Mouse (Mus musculus) neural tube, embryonic 14.5 days (tissue): ENCODE results near the gene D430019H16Rik. TPM values are rescaled to one million over a fixed set of nuclear protein-coding genes. Genes with fewer than 3 reads are reported as not detected.

Experiments
- ATAC-seq: fragments of 200-750 bp; cut with Nextera tagmentation; 2 replicates; pipeline ENCODE4 v1.8.0; 2017; ENCODE audit warnings: low read depth, mild to moderate bottlenecking, moderate TSS enrichment, moderate library complexity
- H3K27ac ChIP-seq: fragments of 300-500 bp; sonication (generic); 2 replicates; pipeline ENCODE4 v1.5.1; 2014; ENCODE audit warnings: low read depth, mild to moderate bottlenecking, control low read depth, low read length, moderate library complexity, mixed read lengths
- H3K27me3 ChIP-seq: fragments of 300-500 bp; sonication (generic); 2 replicates; pipeline ENCODE4 v1.6.1; 2014; ENCODE audit warnings: low read length; ENCODE audit not compliant: control insufficient read depth, insufficient read depth
- H3K36me3 ChIP-seq: fragments of 300-500 bp; sonication (generic); 2 replicates; pipeline ENCODE4 v1.6.1; 2014; ENCODE audit warnings: low read length, mixed read lengths; ENCODE audit not compliant: control insufficient read depth, insufficient read depth
- H3K4me1 ChIP-seq: fragments of 300-500 bp; sonication (generic); 2 replicates; pipeline ENCODE4 v1.6.1; 2014; ENCODE audit warnings: low read length; ENCODE audit not compliant: control insufficient read depth, insufficient read depth
- H3K4me2 ChIP-seq: fragments of 300-500 bp; sonication (generic); 2 replicates; pipeline ENCODE4 v1.6.1; 2014; ENCODE audit warnings: mild to moderate bottlenecking, low read depth, low read length, control low read depth
- H3K4me3 ChIP-seq: fragments of 300-500 bp; sonication (generic); 2 replicates; pipeline ENCODE4 v1.5.1; 2014; ENCODE audit warnings: low read depth, low read length, control low read depth, mixed read lengths
- H3K9ac ChIP-seq: fragments of 300-500 bp; sonication (generic); replicated peaks from 2 replicates; pipeline ENCODE4 v1.6.1; 2014; ENCODE audit warnings: low read depth, mild to moderate bottlenecking, control low read depth, low read length, mixed read lengths
- H3K9me3 ChIP-seq: fragments of 300-500 bp; sonication (generic); 2 replicates; pipeline ENCODE4 v1.6.1; 2016; ENCODE audit warnings: low read length; ENCODE audit not compliant: control insufficient read depth
- WGBS: fragments of 180-500 bp; shearing (Covaris S2); extraction: QIAGEN DNeasy Blood & Tissue Kit; methylation state at CpG from one replicate; pipeline ENCODE4 v1.1.7; 2014; 5-methylcytosine and 5-hydroxymethylcytosine counted together
- polyA plus RNA-seq: library from polyadenylated mRNA; unstranded; fragments of >200 nt; fragmentation: Nextera tagmentation; extraction: Ambion mirVana; gene quantifications from 2 replicates; pipeline ENCODE4 v1.2.1, GENCODE M21; 2014

The D430019H16Rik gene
- polyA plus RNA-seq, 1 experiment from 2014 or later, result 30.4 TPM

- no peak for ATAC-seq
- no peak overlapping the region for H3K27ac ChIP-seq
- H3K4me3 ChIP-seq, result no peak overlapping the region
- no peaks in the 10 kb centered on the region for H3K36me3 ChIP-seq
- H3K9me3 ChIP-seq, result no peaks in the 10 kb centered on the region
- H3K9ac ChIP-seq, result no peak overlapping the region
- no peaks in the 10 kb centered on the region for H3K27me3 ChIP-seq
- H3K4me1 ChIP-seq, result no peaks in the 10 kb centered on the region
- H3K4me2 ChIP-seq, result no peak overlapping the region
- 78% methylated on average over 6 of the region's 6 CpGs for WGBS
Observed at GRCm38 (mm10) chr12:105439976-105440375, 13.7 kb upstream of the D430019H16Rik start.

DNA sequence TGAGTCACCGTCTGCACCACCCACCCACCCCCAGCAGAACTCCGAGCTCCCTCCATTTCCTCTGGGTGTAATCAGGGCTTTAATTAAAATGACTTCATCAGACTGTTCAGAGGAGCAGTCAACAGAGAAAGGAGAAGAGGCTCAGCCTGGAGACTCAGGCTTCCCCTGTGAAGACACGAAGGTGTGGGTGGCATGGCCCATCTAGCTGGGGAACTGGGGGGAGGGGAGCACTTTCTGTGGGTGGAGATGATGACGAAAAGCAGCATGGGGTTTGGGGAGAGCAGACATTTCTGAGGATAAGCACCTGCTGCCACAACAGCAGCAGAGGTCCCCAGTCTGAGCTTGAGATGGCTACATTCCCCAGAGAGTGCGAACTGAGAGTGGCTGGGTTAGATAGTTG is 10.1 kb upstream of the D430019H16Rik start:
- Histone ChIP-seq H3K4me3 (no peak overlapping the region), H3K27ac (no peak overlapping the region), H3K4me1 (no peaks in the 10 kb centered on the region), H3K36me3 (no peaks in the 10 kb centered on the region), H3K9me3 (no peaks in the 10 kb centered on the region), H3K27me3 (no peaks in the 10 kb centered on the region), H3K4me2 (no peak overlapping the region), H3K9ac (no peak overlapping the region)
- ATAC-seq, result no peak
- WGBS, result 66% methylated on average over 5 of the region's 5 CpGs

- H3K4me2 ChIP-seq, result no peak overlapping the region
- no peak overlapping the region for H3K9ac ChIP-seq
- no peaks in the 10 kb centered on the region for H3K4me1 ChIP-seq
- no peaks in the 10 kb centered on the region for H3K36me3 ChIP-seq
- no peaks in the 10 kb centered on the region for H3K27me3 ChIP-seq
- no peak for ATAC-seq
- no peak overlapping the region for H3K27ac ChIP-seq
- H3K4me3 ChIP-seq, result no peak overlapping the region
- no peaks in the 10 kb centered on the region for H3K9me3 ChIP-seq
- WGBS, result 73% methylated on average over 6 of the region's 6 CpGs
Observed at GRCm38 (mm10) chr12:105445767-105446166, 7.9 kb upstream of the D430019H16Rik start.

DNA sequence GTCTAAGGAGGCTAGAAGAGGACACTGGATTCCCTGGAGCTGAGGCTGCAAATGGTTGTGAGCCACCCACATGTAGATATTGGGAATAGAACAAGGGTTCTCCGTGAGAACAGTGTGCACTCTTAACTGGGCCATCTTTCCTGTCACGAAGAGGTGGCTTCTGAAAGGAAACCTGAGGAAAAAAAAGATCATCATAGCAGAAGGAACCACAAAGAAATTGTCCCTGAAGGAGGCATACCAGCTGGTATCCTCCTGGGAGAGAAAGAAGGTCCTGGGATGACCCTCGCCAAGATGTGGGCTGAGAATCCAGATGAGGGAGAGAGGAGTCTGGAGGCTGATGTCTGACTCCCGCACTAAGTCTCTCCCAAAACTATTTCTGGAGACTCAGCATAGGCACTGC is 4.4 kb upstream of the D430019H16Rik start:
- 89% methylated on average over 4 of the region's 4 CpGs for WGBS
- H3K4me2 ChIP-seq, result no peak overlapping the region
- H3K36me3 ChIP-seq, result no peaks in the 10 kb centered on the region
- no peak for ATAC-seq
- peaks cover 4% of the 10 kb centered on the region; the same call in 1 of the 2 replicates for H3K4me1 ChIP-seq
- no peak overlapping the region for H3K4me3 ChIP-seq
- no peaks in the 10 kb centered on the region for H3K9me3 ChIP-seq
- H3K27me3 ChIP-seq, result no peaks in the 10 kb centered on the region
- H3K9ac ChIP-seq, result no peak overlapping the region
- H3K27ac ChIP-seq, result no peak overlapping the region

DNA sequence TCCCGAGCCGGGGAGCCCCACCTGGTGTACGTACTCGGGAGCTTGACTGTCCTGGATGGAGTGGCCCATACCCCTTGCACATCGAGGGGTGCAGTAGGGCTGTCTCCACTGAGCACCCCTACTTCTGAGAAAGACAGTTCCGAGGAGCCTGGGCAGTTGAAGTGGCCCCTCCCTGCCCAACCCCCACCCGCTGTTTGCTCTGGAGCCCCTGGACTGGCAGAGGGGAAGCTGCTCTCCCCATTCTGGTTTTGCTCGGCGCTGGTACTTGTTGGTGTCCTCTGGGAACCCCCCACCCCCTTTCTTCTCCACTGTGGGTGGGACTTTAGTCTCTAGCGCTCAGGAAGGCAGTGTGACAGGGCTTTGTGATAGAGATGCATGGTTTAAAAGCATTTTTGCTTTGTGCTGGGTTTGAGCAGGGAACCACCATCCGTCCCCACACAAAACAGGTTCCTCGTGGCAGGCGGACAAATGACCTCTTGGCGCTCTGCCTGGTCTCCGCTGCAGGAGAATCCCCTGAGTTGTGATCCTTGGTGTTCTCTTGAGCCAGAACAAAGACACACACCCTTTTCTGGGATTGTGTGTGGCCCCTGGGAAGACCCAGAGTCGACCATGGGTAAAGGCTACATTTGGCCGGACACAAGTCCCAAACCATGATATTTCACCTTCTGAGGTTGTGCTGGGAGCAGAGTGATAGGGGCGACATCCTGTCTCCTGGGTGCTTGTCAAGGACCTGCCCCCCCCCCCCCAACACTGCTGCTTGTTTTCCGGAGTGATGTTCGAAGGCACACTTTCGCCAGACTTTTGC is 804 bp downstream of the D430019H16Rik start:
- WGBS, result 3% methylated on average over 21 of the region's 21 CpGs
- Histone ChIP-seq H3K27me3 (no peaks in the 10 kb centered on the region), H3K36me3 (no peaks in the 10 kb centered on the region), H3K4me3 (peak overlapping the region; percentile 77), H3K4me1 (peaks cover 28% of the 10 kb centered on the region), H3K9me3 (no peaks in the 10 kb centered on the region), H3K9ac (peak overlapping the region; percentile 86), H3K4me2 (peak overlapping the region; percentile 61), H3K27ac (peak overlapping the region; percentile 80)
- ATAC-seq, result peak; percentile 73

DNA sequence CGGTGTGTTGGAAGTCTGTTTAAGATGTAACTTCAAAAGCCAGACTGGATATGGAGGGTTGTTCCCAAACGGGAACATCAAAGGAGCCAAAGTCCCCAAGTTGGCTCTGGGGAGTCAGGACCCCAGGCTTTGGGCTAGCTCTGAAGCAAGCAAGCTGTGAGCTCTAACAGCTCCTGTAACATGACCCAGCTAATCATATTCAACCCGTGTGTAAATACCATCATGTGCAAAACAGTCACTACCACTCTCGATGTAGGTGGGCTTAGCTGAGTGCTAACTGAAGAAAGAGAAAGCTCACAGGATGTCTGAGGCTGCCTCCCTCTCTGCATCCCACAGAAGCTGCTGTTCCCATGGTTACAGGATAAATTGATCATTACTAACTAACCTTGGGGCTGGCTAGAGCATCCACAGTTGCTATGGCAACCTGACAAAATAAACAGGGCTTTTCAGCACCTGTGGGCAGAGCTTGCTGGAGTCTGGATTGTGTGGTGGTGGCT is 1.5 kb downstream of the D430019H16Rik start:
- Histone ChIP-seq H3K36me3 (no peaks in the 10 kb centered on the region), H3K9me3 (no peaks in the 10 kb centered on the region), H3K27me3 (no peaks in the 10 kb centered on the region), H3K4me1 (peaks cover 35% of the 10 kb centered on the region), H3K9ac (peak overlapping the region; percentile 86), H3K27ac (peak overlapping the region; percentile 80), H3K4me2 (peak overlapping the region; percentile 61), H3K4me3 (peak overlapping the region; percentile 77)
- ATAC-seq, result peak; percentile 35
- 1% methylated on average over 4 of the region's 4 CpGs for WGBS

- 93% methylated on average over 6 of the region's 6 CpGs for WGBS
- H3K4me1 ChIP-seq, result peaks cover 38% of the 10 kb centered on the region
- H3K27ac ChIP-seq, result no peak overlapping the region
- no peak overlapping the region for H3K9ac ChIP-seq
- H3K4me2 ChIP-seq, result no peak overlapping the region
- H3K4me3 ChIP-seq, result no peak overlapping the region
- no peaks in the 10 kb centered on the region for H3K36me3 ChIP-seq
- H3K9me3 ChIP-seq, result no peaks in the 10 kb centered on the region
- no peak for ATAC-seq
- no peaks in the 10 kb centered on the region for H3K27me3 ChIP-seq
Observed at GRCm38 (mm10) chr12:105458791-105459190, 5.1 kb downstream of the D430019H16Rik start.

GRCm38 (mm10) chr12:105461066-105461465 is 7.4 kb downstream of the D430019H16Rik start:
- Histone ChIP-seq H3K27ac (no peak overlapping the region), H3K9me3 (no peaks in the 10 kb centered on the region), H3K4me3 (no peak overlapping the region), H3K36me3 (no peaks in the 10 kb centered on the region), H3K9ac (no peak overlapping the region), H3K27me3 (no peaks in the 10 kb centered on the region), H3K4me2 (no peak overlapping the region), H3K4me1 (peaks cover 29% of the 10 kb centered on the region)
- ATAC-seq, result no peak
- 81% methylated on average over 6 of the region's 6 CpGs for WGBS

DNA sequence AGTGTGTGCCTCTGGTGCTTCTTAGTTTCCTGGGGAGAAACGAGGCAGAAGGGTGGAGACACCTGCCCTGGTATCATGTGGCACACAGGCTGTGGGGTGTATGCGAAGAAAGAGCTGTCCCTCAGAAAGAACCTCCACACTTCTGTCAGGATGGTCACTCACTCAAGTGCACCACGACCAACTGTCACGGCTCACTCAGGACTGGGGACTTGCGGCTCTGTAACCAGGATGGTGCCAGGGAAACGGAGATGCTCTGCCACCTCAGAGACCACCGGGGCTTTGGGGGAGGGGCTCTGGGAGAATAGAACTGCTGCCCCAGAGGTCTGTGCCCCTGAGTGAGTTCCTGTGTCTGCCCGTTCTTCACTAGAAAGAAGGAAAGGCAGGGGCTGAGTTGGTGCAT is 15.4 kb downstream of the D430019H16Rik start:
- no peak for ATAC-seq
- Histone ChIP-seq H3K27me3 (no peaks in the 10 kb centered on the region), H3K36me3 (peaks cover 11% of the 10 kb centered on the region; the same call in 1 of the 2 replicates), H3K9ac (no peak overlapping the region), H3K27ac (peak overlapping the region; percentile 44; the same call in 1 of the 2 replicates), H3K4me1 (peaks cover 22% of the 10 kb centered on the region; the same call in 1 of the 2 replicates), H3K4me3 (no peak overlapping the region), H3K9me3 (no peaks in the 10 kb centered on the region), H3K4me2 (no peak overlapping the region)
- WGBS, result 66% methylated on average over 8 of the region's 8 CpGs
